Mouse (Mus musculus) G1E (cell line): Measurements from ENCODE around the gene Tmem123. TPM values are rescaled to one million over a fixed set of nuclear protein-coding genes. Genes with fewer than 3 reads are reported as not detected.

Experiments
- ATAC-seq: 2 replicates; pipeline ENCODE4 v1.8.0; 2016; ENCODE audit warnings: mild to moderate bottlenecking; ENCODE audit not compliant: insufficient number of reproducible peaks, poor library complexity, low FRiP score, severe bottlenecking; ENCODE audit errors: extremely low read depth
- DNase-seq: peaks from one replicate; pipeline ENCODE4 v3.0.0; 2012; ENCODE audit warnings: low spot score
- H3K27me3 ChIP-seq: 2 replicates; pipeline ENCODE4 v1.6.1; 2012; ENCODE audit warnings: mild to moderate bottlenecking, low read length, inconsistent platforms; ENCODE audit not compliant: insufficient read depth
- H3K36me3 ChIP-seq: replicated peaks from 2 replicates; pipeline ENCODE3; 2012; ENCODE audit warnings: mild to moderate bottlenecking, inconsistent platforms
- H3K4me1 ChIP-seq: 2 replicates; pipeline ENCODE4 v1.6.1; 2012; ENCODE audit warnings: low read depth, low read length, inconsistent platforms, mixed read lengths; ENCODE audit not compliant: insufficient read depth
- H3K4me3 ChIP-seq: 2 replicates; pipeline ENCODE4 v1.5.1; 2012; ENCODE audit warnings: low read depth, mild to moderate bottlenecking, inconsistent platforms, low read length, moderate library complexity, mixed read lengths
- H3K9me3 ChIP-seq: replicated peaks from 2 replicates; pipeline ENCODE4 v1.6.1; 2012; ENCODE audit warnings: inconsistent platforms
- CTCF ChIP-seq: IDR thresholded peaks from 2 replicates; pipeline ENCODE4 v1.5.1; 2012; ENCODE audit warnings: low read depth, low read length, inconsistent platforms, mixed read lengths
- GATA1 ChIP-seq: IDR thresholded peaks from 2 replicates; pipeline ENCODE4 v1.6.1; 2012; ENCODE audit warnings: borderline replicate concordance, low read length, inconsistent platforms, mixed read lengths
- GATA2 ChIP-seq: IDR thresholded peaks from 2 replicates; pipeline ENCODE4 v1.6.1; 2012; ENCODE audit warnings: low read depth, low read length, inconsistent platforms, borderline replicate concordance
- POLR2AphosphoS5 ChIP-seq: IDR thresholded peaks from 2 replicates; pipeline ENCODE4 v1.6.1; 2012; ENCODE audit warnings: low read depth, low read length, inconsistent platforms; ENCODE audit not compliant: insufficient replicate concordance
- TAL1 ChIP-seq: conservative IDR thresholded peaks from 2 replicates; pipeline ENCODE4 v1.6.1; 2012; ENCODE audit warnings: low read depth, low read length, inconsistent platforms, mixed read lengths
- polyA plus RNA-seq: library from polyadenylated mRNA; stranded (reverse); fragments of >175 nt; gene quantifications from 2 replicates; pipeline ENCODE4 v1.2.3, GENCODE M21; 2012
- total RNA-seq, 2 experiments: library from RNA; stranded (forward) in 1 of 2; stranded (reverse) in 1 of 2; fragments of 200-1000 nt in 1 of 2; fragments of >200 nt in 1 of 2; fragmentation: Nextera tagmentation in 1 of 2; gene quantifications; 2 replicates each; pipeline ENCODE4 v1.2.3; 2014 to 2017

The Tmem123 gene
- total and polyA plus RNA-seq, 3 experiments: 35.3 to 137 (median 118) TPM

- DNase-seq (peak; percentile 66), ATAC-seq (no peak)
- Histone ChIP-seq H3K27me3 (no peaks in the 10 kb centered on the region), H3K4me1 (peaks cover 23% of the 10 kb centered on the region), H3K4me3 (peak overlapping the region; percentile 73), H3K9me3 (no peaks in the 10 kb centered on the region), H3K36me3 (peaks cover 14% of the 10 kb centered on the region)
- TF ChIP-seq POLR2AphosphoS5 (no peak), GATA2 (no peak), TAL1 (no peak), GATA1 (no peak), CTCF (no peak)
These were observed 74.1 kb downstream of the Tmem123 start for GRCm38 (mm10) chr9:7837806-7838440.

GRCm38 (mm10) chr9:7841221-7841620 is 77.4 kb downstream of the Tmem123 start:
- Histone ChIP-seq H3K27me3 (no peaks in the 10 kb centered on the region; the same call in 1 of the 2 replicates), H3K4me1 (peaks cover 8% of the 10 kb centered on the region), H3K4me3 (no peak overlapping the region), H3K9me3 (no peaks in the 10 kb centered on the region), H3K36me3 (no peaks in the 10 kb centered on the region)
- no peak for DNase-seq
- no peak for ATAC-seq
- TF ChIP-seq CTCF (no peak), GATA2 (no peak), GATA1 (no peak), POLR2AphosphoS5 (no peak), TAL1 (no peak)

Other genes with a start within 250 kb of the Tmem123 start
- gene Mmp8, start 205.6 kb upstream of the Tmem123 start, total RNA-seq (2014; fragmentation: Nextera tagmentation): not detected in 2 replicates
- gene Mmp8, start 205.6 kb upstream of the Tmem123 start, total RNA-seq (2017): 0.52 and 0.71 TPM in 2 replicates
- 0.03 and 0.20 TPM in 2 replicates for gene Mmp8, start 205.6 kb upstream of the Tmem123 start, polyA plus RNA-seq
- 0.68 TPM in 1 of 2 replicates, not detected in the other for gene Mmp27, start 192.6 kb upstream of the Tmem123 start, total RNA-seq (2014; fragmentation: Nextera tagmentation)
- 3.4 and 3.5 TPM in 2 replicates for gene Mmp27, start 192.6 kb upstream of the Tmem123 start, total RNA-seq (2017)
- gene Mmp27, start 192.6 kb upstream of the Tmem123 start, polyA plus RNA-seq: not detected in 2 replicates
- not detected in 2 replicates for gene Mmp20, start 135.8 kb upstream of the Tmem123 start, total RNA-seq (2014; fragmentation: Nextera tagmentation)
- not detected in 2 replicates for gene Mmp20, start 135.8 kb upstream of the Tmem123 start, total RNA-seq (2017)
- not detected in 2 replicates for gene Mmp20, start 135.8 kb upstream of the Tmem123 start, polyA plus RNA-seq
- not detected in 2 replicates for gene Mmp7, start 72.0 kb upstream of the Tmem123 start, total RNA-seq (2014; fragmentation: Nextera tagmentation)
- not detected in 2 replicates for gene Mmp7, start 72.0 kb upstream of the Tmem123 start, total RNA-seq (2017)
- gene Mmp7, start 72.0 kb upstream of the Tmem123 start, polyA plus RNA-seq: not detected in 2 replicates
- gene Birc2, start 73.0 kb downstream of the Tmem123 start, total RNA-seq (2014; fragmentation: Nextera tagmentation): 64.3 and 71.4 TPM in 2 replicates
- 46.4 and 50.9 TPM in 2 replicates for gene Birc2, start 73.0 kb downstream of the Tmem123 start, total RNA-seq (2017)
- gene Birc2, start 73.0 kb downstream of the Tmem123 start, polyA plus RNA-seq: 10.9 and 14.3 TPM in 2 replicates
- gene Birc3, start 109.1 kb downstream of the Tmem123 start, total RNA-seq (2014; fragmentation: Nextera tagmentation): 71.2 and 74.7 TPM in 2 replicates
- 57.9 and 59.2 TPM in 2 replicates for gene Birc3, start 109.1 kb downstream of the Tmem123 start, total RNA-seq (2017)
- gene Birc3, start 109.1 kb downstream of the Tmem123 start, polyA plus RNA-seq: 9.1 and 9.3 TPM in 2 replicates
- not detected in 2 replicates for gene Yap1, start 240.6 kb downstream of the Tmem123 start, total RNA-seq (2014; fragmentation: Nextera tagmentation)
- 0.41 and 0.60 TPM in 2 replicates for gene Yap1, start 240.6 kb downstream of the Tmem123 start, total RNA-seq (2017)
- gene Yap1, start 240.6 kb downstream of the Tmem123 start, polyA plus RNA-seq: 0.04 and 0.05 TPM in 2 replicates